Mouse (Mus musculus): ENCODE results near the gene Crebl2. TPM values are rescaled to one million over a fixed set of nuclear protein-coding genes. Genes with fewer than 3 reads are reported as not detected.

The Crebl2 gene
- 46.7 TPM for polyA plus RNA-seq (2014; fragmentation: Illumina TruSeq; extraction: RNeasy Lipid Tissue Mini Kit (QIAGEN cat#74804); ENCODE audit: low read depth, low replicate concordance)

GRCm38 (mm10) chr6:134829786-134830700 is at the start of gene Crebl2:
Gene Crebl2 (plus strand): TSS chr6:134830154.

GRCm38 (mm10) chr6:134792141-134793045 is 37.6 kb upstream of the Crebl2 start, which contains the start of gene Dusp16:
Gene Dusp16 (minus strand): TSS chr6:134792625.

GRCm38 (mm10) chr6:134898095-134898965 is 68.4 kb downstream of the Crebl2 start, which contains the start of gene Gpr19:
Gene Gpr19 (minus strand): TSS chr6:134898578.

Other genes with a start within 250 kb of the Crebl2 start
- 4.2 TPM for gene Mansc1, start 197.7 kb upstream of the Crebl2 start, polyA plus RNA-seq (2014; fragmentation: Illumina TruSeq; extraction: RNeasy Lipid Tissue Mini Kit (QIAGEN cat#74804); ENCODE audit: low read depth, low replicate concordance)
- gene Borcs5, start 190.6 kb upstream of the Crebl2 start, polyA plus RNA-seq (2014; fragmentation: Illumina TruSeq; extraction: RNeasy Lipid Tissue Mini Kit (QIAGEN cat#74804); ENCODE audit: low read depth, low replicate concordance) = 4.8 TPM
- gene Dusp16, start 37.5 kb upstream of the Crebl2 start, polyA plus RNA-seq (2014; fragmentation: Illumina TruSeq; extraction: RNeasy Lipid Tissue Mini Kit (QIAGEN cat#74804); ENCODE audit: low read depth, low replicate concordance) = 70.5 TPM
- 2.7 TPM for gene Gpr19, start 68.4 kb downstream of the Crebl2 start, polyA plus RNA-seq (2014; fragmentation: Illumina TruSeq; extraction: RNeasy Lipid Tissue Mini Kit (QIAGEN cat#74804); ENCODE audit: low read depth, low replicate concordance)
- gene Cdkn1b, start 90.2 kb downstream of the Crebl2 start, polyA plus RNA-seq (2014; fragmentation: Illumina TruSeq; extraction: RNeasy Lipid Tissue Mini Kit (QIAGEN cat#74804); ENCODE audit: low read depth, low replicate concordance) = 76.9 TPM
- 8.7 TPM for gene Apold1, start 151.6 kb downstream of the Crebl2 start, polyA plus RNA-seq (2014; fragmentation: Illumina TruSeq; extraction: RNeasy Lipid Tissue Mini Kit (QIAGEN cat#74804); ENCODE audit: low read depth, low replicate concordance)
- gene Ddx47, start 181.5 kb downstream of the Crebl2 start, polyA plus RNA-seq (2014; fragmentation: Illumina TruSeq; extraction: RNeasy Lipid Tissue Mini Kit (QIAGEN cat#74804); ENCODE audit: low read depth, low replicate concordance) = 175 TPM
- gene Gprc5a, start 235.5 kb downstream of the Crebl2 start, polyA plus RNA-seq (2014; fragmentation: Illumina TruSeq; extraction: RNeasy Lipid Tissue Mini Kit (QIAGEN cat#74804); ENCODE audit: low read depth, low replicate concordance) = 0.29 TPM